Mouse (Mus musculus): ENCODE measurements around the gene Adgra1.

- TF ChIP-seq EP300 (IDR thresholded peaks at IDR 0.05; ENCODE audit: low read depth) (no peak), CTCF (IDR thresholded peaks at IDR 0.05; ENCODE audit: low read depth) (no peak)
Observed at GRCm38 (mm10) chr7:139842397-139842796, 8.4 kb downstream of the Adgra1 start.

Measured in liver, postnatal 0 days (tissue).